ENCODE assay signal across 8 mouse cellular contexts in the genomic region with DNA sequence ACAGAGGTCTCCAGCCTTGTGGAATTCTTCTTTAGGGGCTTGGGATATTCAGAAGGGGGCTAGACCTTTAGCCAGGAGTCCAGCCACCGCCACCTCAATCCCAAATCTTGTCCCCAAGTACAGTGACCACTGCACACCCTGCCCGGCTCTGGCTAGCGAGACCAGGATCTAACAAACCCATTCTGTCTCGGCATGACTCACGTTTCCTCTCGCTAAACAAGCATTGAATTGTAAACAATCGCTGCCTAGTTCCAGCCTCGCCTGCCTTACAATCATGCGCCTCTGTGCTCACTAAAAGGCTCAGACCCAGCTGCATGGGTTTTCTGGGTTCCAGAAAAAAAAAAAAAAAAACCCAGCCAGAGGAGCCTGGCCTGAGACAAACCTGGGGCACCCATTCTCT. TPM values are rescaled to one million over a fixed set of nuclear protein-coding genes. Genes with fewer than 3 reads are reported as not detected.
DNase-seq lines count a peak whose midpoint lies in the region; ATAC-seq and TF ChIP-seq lines count a peak whose summit lies in the region.

No protein-coding gene starts in this region.

- no peak overlapping the region for H3K4me3 ChIP-seq in heart, embryonic 14.5 days (ENCODE audit: control insufficient read depth in 1 of 2, insufficient read depth in 1 of 2, low read depth in 1 of 2, low read length in 2 of 2)
- no peak overlapping the region for H3K4me3 ChIP-seq in heart, embryonic 11.5 days (ENCODE audit: low read depth, low read length)
- H3K4me3 ChIP-seq in brown adipose tissue, adult 24 weeks (ENCODE audit: insufficient read depth, low read depth, low read length) = no peak overlapping the region
- no peak overlapping the region for H3K4me3 ChIP-seq in intestine, postnatal 0 days (ENCODE audit: low read depth, low read length)
- no peak overlapping the region for H3K4me3 ChIP-seq in midbrain, embryonic 12.5 days

- no peaks in the 10 kb centered on the region for H3K27me3 ChIP-seq in heart, embryonic 14.5 days (ENCODE audit: control insufficient read depth, insufficient read depth, low read length)
- no peaks in the 10 kb centered on the region for H3K27me3 ChIP-seq in heart, embryonic 11.5 days (ENCODE audit: control insufficient read depth, insufficient read depth, low read length)
- H3K27me3 ChIP-seq in intestine, postnatal 0 days (replicated peaks; ENCODE audit: control insufficient read depth, insufficient read depth, low read length) = no peaks in the 10 kb centered on the region
- 0 out of 2 replicates have a peak, but pooled peaks cover 3% of the 10 kb centered on the region for H3K27me3 ChIP-seq in midbrain, embryonic 12.5 days

- no peak for TF ChIP-seq CTCF in intestine, postnatal 0 days (IDR thresholded peaks at IDR 0.05; ENCODE audit: low read depth)

- H3K27ac ChIP-seq in heart, embryonic 14.5 days (replicated peaks in 1 of 2; ENCODE audit: control insufficient read depth in 1 of 2, insufficient read depth in 1 of 2, low read depth in 2 of 2, low read length in 2 of 2) = peak overlapping the region; percentile 37 to 39; a peak in 2 of 4 replicates
- H3K27ac ChIP-seq in heart, embryonic 11.5 days (ENCODE audit: low read depth, low read length) = no peak overlapping the region
- H3K27ac ChIP-seq in brown adipose tissue, adult 24 weeks (replicated peaks; ENCODE audit: low read depth, low read length) = peak overlapping the region; percentile 27
- peak overlapping the region; percentile 77 for H3K27ac ChIP-seq in intestine, postnatal 0 days (ENCODE audit: low read depth, low read length)
- H3K27ac ChIP-seq in midbrain, embryonic 12.5 days (replicated peaks) = peak overlapping the region; percentile 42; the same call in 1 of the 2 replicates

- no peaks in the 10 kb centered on the region for H3K4me1 ChIP-seq in heart, embryonic 14.5 days (ENCODE audit: control insufficient read depth in 2 of 2, insufficient read depth in 2 of 2, low read length in 2 of 2)
- no peaks in the 10 kb centered on the region for H3K4me1 ChIP-seq in heart, embryonic 11.5 days (ENCODE audit: control insufficient read depth, insufficient read depth, low read length)
- H3K4me1 ChIP-seq in brown adipose tissue, adult 24 weeks (ENCODE audit: control insufficient read depth, insufficient read depth, insufficient read length, low read length) = peaks cover 4% of the 10 kb centered on the region; the same call in 1 of the 2 replicates
- H3K4me1 ChIP-seq in intestine, postnatal 0 days (replicated peaks; ENCODE audit: control insufficient read depth, insufficient read depth, low read length) = peaks cover 5% of the 10 kb centered on the region; the same call in 1 of the 2 replicates
- 0 out of 2 replicates have a peak, but pooled peaks cover 3% of the 10 kb centered on the region for H3K4me1 ChIP-seq in midbrain, embryonic 12.5 days

- H3K9ac ChIP-seq in heart, embryonic 14.5 days (ENCODE audit: low read length) = no peak overlapping the region
- H3K9ac ChIP-seq in heart, embryonic 11.5 days (ENCODE audit: low read depth, low read length) = no peak overlapping the region
- peak overlapping the region; percentile 17; the same call in 1 of the 2 replicates for H3K9ac ChIP-seq in intestine, postnatal 0 days (ENCODE audit: low read depth, low read length)
- H3K9ac ChIP-seq in midbrain, embryonic 12.5 days (replicated peaks) = no peak overlapping the region

- peaks cover 5% of the 10 kb centered on the region; the same call in 1 of the 2 replicates for H3K9me3 ChIP-seq in heart, embryonic 14.5 days (ENCODE audit: control insufficient read depth, low read length)
- H3K9me3 ChIP-seq in heart, embryonic 11.5 days (replicated peaks; ENCODE audit: control insufficient read depth, low read length) = no peaks in the 10 kb centered on the region
- H3K9me3 ChIP-seq in intestine, postnatal 0 days (ENCODE audit: control insufficient read depth) = no peaks in the 10 kb centered on the region
- peaks cover 4% of the 10 kb centered on the region; the same call in 1 of the 2 replicates for H3K9me3 ChIP-seq in midbrain, embryonic 12.5 days

- no peak overlapping the region for H3K4me2 ChIP-seq in heart, embryonic 14.5 days (ENCODE audit: low read length)
- H3K4me2 ChIP-seq in heart, embryonic 11.5 days = no peak overlapping the region
- H3K4me2 ChIP-seq in intestine, postnatal 0 days (replicated peaks; ENCODE audit: low read depth) = no peak overlapping the region
- no peak overlapping the region for H3K4me2 ChIP-seq in midbrain, embryonic 12.5 days (replicated peaks)

- WGBS in heart, embryonic 14.5 days = 53% methylated on average over 9 of the region's 9 CpGs
- 55% methylated on average over 9 of the region's 9 CpGs for WGBS in heart, embryonic 11.5 days (ENCODE audit: insufficient replicate concordance)
- WGBS in intestine, postnatal 0 days = 21% methylated on average over 9 of the region's 9 CpGs
- WGBS in midbrain, embryonic 12.5 days = 60% methylated on average over 9 of the region's 9 CpGs

- no peak for DNase-seq in thymus, postnatal 25 days
- no peak for DNase-seq in cerebellum, adult 8-10 months

- peaks cover 20% of the 10 kb centered on the region for H3K36me3 ChIP-seq in heart, embryonic 14.5 days (ENCODE audit: control insufficient read depth, insufficient read depth, low read length)
- H3K36me3 ChIP-seq in heart, embryonic 11.5 days (ENCODE audit: control insufficient read depth, insufficient read depth, low read length) = peaks cover 3% of the 10 kb centered on the region
- peaks cover 28% of the 10 kb centered on the region for H3K36me3 ChIP-seq in intestine, postnatal 0 days (ENCODE audit: control insufficient read depth, insufficient read depth)
- peaks cover 14% of the 10 kb centered on the region for H3K36me3 ChIP-seq in midbrain, embryonic 12.5 days

- no peak for ATAC-seq in heart, embryonic 14.5 days (ENCODE audit: insufficient number of reproducible peaks, insufficient read depth, low FRiP score, low read depth)
- ATAC-seq in heart, embryonic 11.5 days (replicated peaks; ENCODE audit: insufficient number of reproducible peaks, low FRiP score, low TSS enrichment) = no peak
- ATAC-seq in intestine, postnatal 0 days = no peak
- no peak for ATAC-seq in midbrain, embryonic 12.5 days (ENCODE audit: low FRiP score, low read depth)
- no peak for ATAC-seq in erythroblast, adult 5-6 weeks (replicated peaks; ENCODE audit: low FRiP score, poor library complexity, severe bottlenecking)

RNA-seq across cellular contexts. Expression of gene Arl2bp, which starts 12.2 kb away (rescaled TPM):
- 54.1 and 60.8 TPM in 2 replicates for polyA plus RNA-seq in heart, embryonic 14.5 days (2014; fragmentation: Nextera tagmentation; extraction: Ambion mirVana)
- polyA plus RNA-seq in heart, embryonic 11.5 days (2014; fragmentation: Nextera tagmentation; extraction: Ambion mirVana) = 44.2 and 65.2 TPM in 2 replicates
- polyA plus RNA-seq in brown adipose tissue, adult 24 weeks (2012; ENCODE audit: insufficient read depth, insufficient read length, missing spikeins) = 36.3 and 47.8 TPM in 2 replicates
- polyA plus RNA-seq in intestine, postnatal 0 days (2015; fragmentation: Nextera tagmentation; extraction: Ambion mirVana) = 78.3 and 79.0 TPM in 2 replicates
- 238 and 247 TPM in 2 replicates for polyA plus RNA-seq in midbrain, embryonic 12.5 days (2016; fragmentation: Nextera tagmentation; extraction: Ambion mirVana)
- total RNA-seq in erythroblast, adult 5-6 weeks (2015; ENCODE audit: low replicate concordance) = 16.1 and 18.0 TPM in 2 replicates
- 27.9 and 32.5 TPM in 2 replicates for total RNA-seq in erythroblast, adult 5-6 weeks (2017; ENCODE audit: low replicate concordance)

RNA-seq across cellular contexts. Expression of gene Pllp, which starts 17.5 kb away (rescaled TPM):
- not detected in 2 replicates for polyA plus RNA-seq in heart, embryonic 14.5 days (2014; fragmentation: Nextera tagmentation; extraction: Ambion mirVana)
- not detected in 2 replicates for polyA plus RNA-seq in heart, embryonic 11.5 days (2014; fragmentation: Nextera tagmentation; extraction: Ambion mirVana)
- 1.6 and 1.9 TPM in 2 replicates for polyA plus RNA-seq in brown adipose tissue, adult 24 weeks (2012; ENCODE audit: insufficient read depth, insufficient read length, missing spikeins)
- polyA plus RNA-seq in intestine, postnatal 0 days (2015; fragmentation: Nextera tagmentation; extraction: Ambion mirVana) = 25.3 and 26.3 TPM in 2 replicates
- polyA plus RNA-seq in midbrain, embryonic 12.5 days (2016; fragmentation: Nextera tagmentation; extraction: Ambion mirVana) = 0.34 and 0.38 TPM in 2 replicates
- not detected in 2 replicates for total RNA-seq in erythroblast, adult 5-6 weeks (2015; ENCODE audit: low replicate concordance)
- total RNA-seq in erythroblast, adult 5-6 weeks (2017; ENCODE audit: low replicate concordance) = not detected in 2 replicates
